Mouse (Mus musculus) spleen, adult 18-20 months (tissue): Measurements from ENCODE around the gene Dnah17.
A peak's percentile ranks its signal among the peaks of the same experiment; 100 is the strongest.

Source experiments
- DNase-seq, 2 experiments: peaks; one replicate each; pipeline ENCODE4 v3.0.0; 2022; ENCODE audit warnings: mixed read lengths in 2 of 2

The Dnah17 gene

DNA sequence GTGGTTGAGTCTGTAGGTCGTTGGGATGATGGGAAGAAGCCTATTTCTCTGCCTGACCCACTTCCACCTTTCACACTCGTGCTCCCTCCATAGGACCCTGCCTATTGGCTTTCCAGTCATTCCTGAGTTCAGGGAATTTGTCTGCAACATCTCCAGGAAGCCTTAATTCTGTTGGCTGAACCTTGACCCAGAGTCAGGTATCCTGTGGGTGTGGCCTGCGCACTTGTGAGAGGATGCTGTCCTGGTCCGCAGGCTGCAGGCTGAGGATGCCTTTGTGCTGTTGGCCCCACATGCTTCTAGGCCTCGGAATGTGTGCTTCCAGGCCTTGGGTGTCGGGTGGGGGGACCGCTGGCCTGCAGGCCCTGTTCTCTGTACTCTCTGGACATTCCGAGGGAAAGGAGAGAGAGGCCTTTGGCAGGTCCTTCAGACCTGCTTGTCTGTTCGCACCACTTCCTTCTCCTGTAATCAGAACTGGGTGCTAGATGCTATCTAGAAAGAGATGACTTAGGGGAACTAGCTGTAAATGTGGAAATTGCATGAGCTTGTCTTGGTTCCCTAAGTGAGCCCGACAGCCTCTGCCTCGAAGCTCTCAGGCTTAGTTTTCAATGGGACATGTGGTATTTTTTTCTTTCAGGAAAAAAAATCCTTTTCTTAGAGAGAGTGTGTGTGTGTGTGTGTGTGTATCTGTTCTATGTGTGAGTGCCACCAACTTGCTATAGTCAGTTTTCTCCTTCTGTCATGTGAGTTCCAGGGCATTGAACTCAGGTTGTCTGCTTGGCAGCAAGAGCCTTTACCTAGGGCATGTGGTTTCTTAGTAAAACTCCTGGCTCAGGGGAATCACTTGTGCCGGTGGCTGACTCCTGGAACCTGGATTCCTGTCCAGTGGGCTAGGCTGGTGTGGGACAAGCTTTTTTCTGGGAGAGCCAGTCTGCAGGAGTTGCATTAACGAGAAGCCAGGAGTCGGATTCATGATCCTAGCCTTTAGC, 137.0 kb downstream of the Dnah17 start:
- DNase-seq: no peak

GRCm38 (mm10) chr11:117991502-117992470, 138.6 kb downstream of the Dnah17 start:
- DNase-seq: no peak

DNA sequence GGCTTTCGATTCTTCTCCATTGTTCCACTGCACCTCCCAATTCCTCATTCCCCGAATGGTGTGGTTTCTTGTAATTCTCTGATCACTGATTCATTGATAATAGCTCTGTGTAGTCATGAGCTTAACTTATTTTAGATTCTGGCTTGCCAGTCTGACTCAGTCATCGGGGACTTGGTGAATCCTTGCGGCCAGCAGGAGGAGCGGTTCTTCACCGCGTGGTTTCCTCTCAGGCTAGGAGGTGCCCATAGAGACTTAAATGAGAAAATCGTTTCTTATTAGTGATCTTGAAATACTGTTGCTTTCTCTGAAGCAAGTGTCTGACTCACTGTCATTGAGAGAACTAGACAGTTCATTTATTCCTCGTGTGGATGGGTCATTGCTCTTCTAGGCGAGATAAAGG, 140.5 kb downstream of the Dnah17 start:
- no peak for DNase-seq

GRCm38 (mm10) chr11:117989241-117989640, 141.2 kb downstream of the Dnah17 start:
- no peak for DNase-seq

DNA sequence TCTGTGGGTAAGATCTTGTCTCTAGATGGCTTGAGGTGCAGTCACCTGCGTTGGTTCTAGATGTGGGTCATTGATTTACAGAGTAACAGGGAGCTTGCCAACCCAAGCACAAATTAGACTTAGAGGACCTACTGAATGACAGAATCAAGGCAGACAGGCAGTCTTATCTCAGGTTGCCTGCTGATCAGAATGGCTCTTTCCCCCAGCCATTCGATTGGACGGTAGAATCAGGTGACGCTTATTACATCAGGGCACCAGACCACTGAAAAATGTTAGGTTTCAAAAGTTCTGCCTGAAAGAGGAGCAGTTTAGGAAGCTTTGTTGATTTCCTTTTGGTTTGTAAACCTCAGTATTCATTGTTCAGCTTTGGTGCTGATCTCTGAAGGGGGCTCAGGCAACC, 142.5 kb downstream of the Dnah17 start:
- DNase-seq: no peak

GRCm38 (mm10) chr11:117987032-117987451, 143.4 kb downstream of the Dnah17 start:
- DNase-seq: peak in 1 of 2 experiments; percentile 38

DNA sequence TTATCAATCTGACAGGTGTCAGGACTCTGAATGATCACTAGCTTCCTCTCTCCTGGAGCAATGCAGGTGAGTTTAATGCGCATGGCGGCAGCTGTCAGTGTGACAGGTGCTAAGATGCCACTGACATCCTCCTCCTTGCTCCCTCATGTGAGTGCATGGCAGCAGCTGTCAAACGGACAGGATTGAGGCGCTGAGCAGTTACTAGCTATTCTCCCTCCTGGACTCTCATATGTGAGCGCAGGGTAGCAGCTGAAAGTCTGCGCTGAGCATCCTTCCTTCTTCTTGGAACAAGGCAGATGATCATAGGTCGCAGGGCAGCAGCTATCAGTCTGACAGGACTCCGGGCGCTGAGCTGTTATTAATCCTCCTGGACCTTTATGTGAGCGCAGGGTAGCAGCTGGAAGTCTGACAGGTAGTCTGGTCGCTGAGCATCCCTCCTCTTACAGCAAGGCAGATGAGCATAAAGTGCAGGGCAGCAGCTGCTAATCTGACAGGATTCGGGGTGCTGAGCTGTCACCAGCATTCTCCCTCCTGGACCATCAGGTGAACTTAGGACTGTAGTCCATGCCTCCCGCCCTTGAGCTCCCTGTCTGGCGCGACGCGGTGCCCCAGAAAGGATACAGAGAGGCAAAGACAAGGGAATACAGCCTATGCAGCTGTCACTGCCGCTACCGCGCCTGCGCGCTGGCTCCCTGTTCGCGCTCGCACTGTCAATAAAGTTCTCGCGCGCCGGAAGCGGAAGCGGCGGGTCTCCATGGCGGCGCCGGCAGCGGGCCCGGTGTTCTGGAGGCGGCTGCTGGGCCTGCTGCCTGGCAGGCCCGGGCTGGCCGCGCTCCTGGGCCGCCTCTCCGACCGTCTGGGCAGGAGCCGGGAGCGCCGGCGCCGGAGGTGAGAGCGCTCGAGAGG, 144.1 kb downstream of the Dnah17 start, which contains the start of gene Pgs1:
Gene Pgs1, plus strand, starts transcription at position 167 of the 906 bp plus-strand sequence.
- DNase-seq: peak; percentile 81 to 89

GRCm38 (mm10) chr11:117983770-117984169, 146.7 kb downstream of the Dnah17 start:
- DNase-seq: no peak

DNA sequence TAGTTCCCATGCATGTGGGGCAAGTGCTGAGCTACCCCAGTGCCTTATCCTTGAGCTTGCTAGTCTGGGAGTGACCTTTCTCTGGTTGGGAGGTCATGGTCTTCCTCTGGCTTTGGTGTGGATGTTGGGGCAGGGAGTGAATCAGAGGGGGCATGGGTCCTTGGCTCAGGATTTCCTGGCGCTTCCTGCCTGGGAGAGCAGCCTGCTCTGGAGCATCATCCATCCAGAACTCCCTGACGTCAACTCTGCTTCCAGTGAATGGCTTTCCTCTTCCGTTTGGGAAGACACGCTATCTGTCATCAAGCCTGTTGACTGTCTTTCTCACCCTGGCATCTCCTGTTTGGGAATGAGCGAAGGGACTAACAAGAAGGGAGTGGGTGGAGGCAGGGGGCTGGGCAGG, 148.0 kb downstream of the Dnah17 start:
- DNase-seq: no peak

- no peak for DNase-seq
These were observed 151.0 kb downstream of the Dnah17 start for GRCm38 (mm10) chr11:117979388-117979787.

- DNase-seq: no peak
These were observed 152.6 kb downstream of the Dnah17 start for GRCm38 (mm10) chr11:117977694-117978360.

DNA sequence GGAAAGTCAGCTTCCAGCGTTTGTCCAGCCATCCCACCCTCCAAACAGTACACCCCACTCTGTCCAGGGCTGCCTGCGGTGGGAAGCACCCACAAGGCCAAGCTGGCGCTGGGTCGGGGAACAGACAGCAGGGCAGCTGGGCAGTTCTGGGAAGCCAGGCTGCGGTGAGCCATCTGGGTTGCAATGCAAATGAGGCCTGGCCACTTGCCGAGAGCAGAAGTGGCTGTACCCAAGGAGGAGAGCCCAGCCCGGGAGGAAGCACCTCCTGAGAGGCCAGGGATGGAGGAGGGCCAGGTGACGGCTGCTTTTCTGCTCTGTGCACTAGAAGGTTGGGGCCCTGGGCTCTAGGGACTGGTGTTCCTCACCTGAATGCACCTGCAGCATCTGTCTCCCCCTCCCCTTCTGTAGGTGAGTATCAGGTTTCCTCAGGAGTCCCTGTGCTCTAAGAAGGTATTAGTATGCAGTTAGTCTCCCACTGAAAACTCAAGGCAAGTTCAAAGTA, 154.3 kb downstream of the Dnah17 start:
- DNase-seq: peak; percentile 56 to 57

GRCm38 (mm10) chr11:117975211-117975967, 155.0 kb downstream of the Dnah17 start:
- no peak for DNase-seq

GRCm38 (mm10) chr11:117974327-117975125, 155.9 kb downstream of the Dnah17 start:
- no peak for DNase-seq

GRCm38 (mm10) chr11:117973569-117973968, 156.9 kb downstream of the Dnah17 start:
- DNase-seq: no peak

GRCm38 (mm10) chr11:117972656-117973558, 157.5 kb downstream of the Dnah17 start:
- no peak for DNase-seq
